In the genomic region with DNA sequence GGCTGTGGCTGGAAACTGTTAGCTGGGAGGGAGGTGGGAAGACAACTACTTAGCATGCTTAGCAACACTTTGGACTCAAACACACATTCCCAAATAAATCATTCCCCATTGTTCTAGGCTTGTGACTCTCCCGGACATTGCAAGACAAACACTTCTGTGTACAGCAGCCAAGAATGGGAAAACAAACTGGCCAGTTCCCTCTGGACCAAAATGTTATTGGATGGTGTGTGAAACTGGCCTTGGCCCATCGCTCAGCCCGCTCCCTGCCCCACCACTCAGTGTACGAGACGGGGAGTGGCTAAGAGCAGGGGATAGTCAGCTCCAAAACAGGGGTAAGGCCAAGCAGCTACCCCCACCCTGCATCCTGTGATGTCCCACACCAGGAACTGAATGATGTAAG, we compare ENCODE assay signal across 11 mouse cellular contexts. TPM values are rescaled to one million over a fixed set of nuclear protein-coding genes. Genes with fewer than 3 reads are reported as not detected.
DNase-seq lines count a peak whose midpoint lies in the region; ATAC-seq and TF ChIP-seq lines count a peak whose summit lies in the region.
"Had no signal": no experiment of that assay in that cellular context is flagged by ENCODE, and none has a peak within 500 bp of the region (broad histone marks: within the 10 kb centered on the region; RNA-seq: fewer than 3 reads in every experiment).

No protein-coding gene starts in this region.

- peak overlapping the region; percentile 64 for H3K27ac ChIP-seq in hindbrain, embryonic 13.5 days
- H3K27ac ChIP-seq in hindbrain, embryonic 11.5 days (ENCODE audit: low read depth, low read length): no peak overlapping the region
- H3K27ac ChIP-seq in brown adipose tissue, adult 24 weeks (replicated peaks; ENCODE audit: low read depth, low read length): peak overlapping the region; percentile 15; the same call in 1 of the 2 replicates
- H3K27ac ChIP-seq in heart, postnatal 0 days (ENCODE audit: low read depth): peak overlapping the region; percentile 35
- H3K27ac ChIP-seq: embryonic facial prominence, embryonic 13.5 days; liver, embryonic 13.5 days had no signal

- TF ChIP-seq EP300 in heart, postnatal 0 days (IDR thresholded peaks at IDR 0.05; ENCODE audit: low read depth): no peak

- DNase-seq in hindbrain, embryonic 11.5 days (ENCODE audit: low spot score): no peak
- DNase-seq in heart, postnatal 0 days (ENCODE audit: low spot score): no peak
- peak; percentile 35 to 77 for DNase-seq in layer of hippocampus, adult 18-20 months (ENCODE audit: low spot score in 2 of 2)
- DNase-seq in lung, postnatal 36 days: peak; percentile 87
- no peak for DNase-seq in thymus, postnatal 4 days
- DNase-seq: liver, embryonic 13.5 days had no signal

- WGBS in hindbrain, embryonic 13.5 days: 53% methylated on average over 5 of the region's 5 CpGs
- WGBS in hindbrain, embryonic 11.5 days: 71% methylated on average over 5 of the region's 5 CpGs
- WGBS in heart, postnatal 0 days: 45% methylated on average over 5 of the region's 5 CpGs

- no peak for TF ChIP-seq CTCF in heart, postnatal 0 days (IDR thresholded peaks at IDR 0.05; ENCODE audit: low read depth)

- H3K4me2 ChIP-seq in hindbrain, embryonic 13.5 days: no peak overlapping the region
- no peak overlapping the region for H3K4me2 ChIP-seq in hindbrain, embryonic 11.5 days (replicated peaks; ENCODE audit: low read depth, low read length)
- no peak overlapping the region for H3K4me2 ChIP-seq in heart, postnatal 0 days (ENCODE audit: low read depth, low read length)
- H3K4me2 ChIP-seq: embryonic facial prominence, embryonic 13.5 days; liver, embryonic 13.5 days had no signal

- H3K9me3 ChIP-seq in hindbrain, embryonic 13.5 days: peaks cover 6% of the 10 kb centered on the region; the same call in 1 of the 2 replicates
- H3K9me3 ChIP-seq in hindbrain, embryonic 11.5 days (ENCODE audit: control insufficient read depth, low read length): no peaks in the 10 kb centered on the region
- H3K9me3 ChIP-seq in heart, postnatal 0 days (replicated peaks; ENCODE audit: control insufficient read depth, low read length): no peaks in the 10 kb centered on the region
- H3K9me3 ChIP-seq: embryonic facial prominence, embryonic 13.5 days; liver, embryonic 13.5 days had no signal

- ATAC-seq in hindbrain, embryonic 13.5 days (ENCODE audit: low FRiP score): peak; percentile 81
- no peak for ATAC-seq in hindbrain, embryonic 11.5 days (ENCODE audit: low FRiP score)
- peak; percentile 36 for ATAC-seq in heart, postnatal 0 days (ENCODE audit: insufficient read depth, low read depth)
- ATAC-seq in inflammation-experienced regulatory T-cells, adult 6 months: no peak

- H3K9ac ChIP-seq in hindbrain, embryonic 13.5 days: no peak overlapping the region
- no peak overlapping the region for H3K9ac ChIP-seq in hindbrain, embryonic 11.5 days (ENCODE audit: low read depth, low read length)
- H3K9ac ChIP-seq in heart, postnatal 0 days (replicated peaks; ENCODE audit: low read depth, low read length): no peak overlapping the region
- H3K9ac ChIP-seq: embryonic facial prominence, embryonic 13.5 days; liver, embryonic 13.5 days had no signal

- no peaks in the 10 kb centered on the region for H3K27me3 ChIP-seq in hindbrain, embryonic 13.5 days
- H3K27me3 ChIP-seq in hindbrain, embryonic 11.5 days (ENCODE audit: control insufficient read depth, insufficient read depth, low read length): no peaks in the 10 kb centered on the region
- H3K27me3 ChIP-seq in heart, postnatal 0 days (ENCODE audit: control insufficient read depth, insufficient read depth, low read length): no peaks in the 10 kb centered on the region
- H3K27me3 ChIP-seq: embryonic facial prominence, embryonic 13.5 days; liver, embryonic 13.5 days had no signal

- H3K36me3 ChIP-seq in hindbrain, embryonic 13.5 days: no peaks in the 10 kb centered on the region
- no peaks in the 10 kb centered on the region for H3K36me3 ChIP-seq in hindbrain, embryonic 11.5 days (ENCODE audit: control insufficient read depth, insufficient read depth, low read length)
- no peaks in the 10 kb centered on the region for H3K36me3 ChIP-seq in heart, postnatal 0 days (replicated peaks; ENCODE audit: control insufficient read depth, insufficient read depth, low read length)
- H3K36me3 ChIP-seq: embryonic facial prominence, embryonic 13.5 days; G1E; liver, embryonic 13.5 days had no signal

- no peak overlapping the region for H3K4me3 ChIP-seq in hindbrain, embryonic 13.5 days
- H3K4me3 ChIP-seq in hindbrain, embryonic 11.5 days (ENCODE audit: low read depth, low read length): no peak overlapping the region
- H3K4me3 ChIP-seq in brown adipose tissue, adult 24 weeks (ENCODE audit: insufficient read depth, low read depth, low read length): no peak overlapping the region
- no peak overlapping the region for H3K4me3 ChIP-seq in heart, postnatal 0 days (ENCODE audit: low read depth, low read length)
- H3K4me3 ChIP-seq: embryonic facial prominence, embryonic 13.5 days; liver, embryonic 13.5 days had no signal

- H3K4me1 ChIP-seq in hindbrain, embryonic 13.5 days (replicated peaks): peaks cover 16% of the 10 kb centered on the region
- H3K4me1 ChIP-seq in hindbrain, embryonic 11.5 days (replicated peaks; ENCODE audit: control insufficient read depth, insufficient read depth, low read length): no peaks in the 10 kb centered on the region
- H3K4me1 ChIP-seq in brown adipose tissue, adult 24 weeks (ENCODE audit: control insufficient read depth, insufficient read depth, insufficient read length, low read length): peaks cover 3% of the 10 kb centered on the region; the same call in 1 of the 2 replicates
- peaks cover 10% of the 10 kb centered on the region; the same call in 1 of the 2 replicates for H3K4me1 ChIP-seq in heart, postnatal 0 days (ENCODE audit: control insufficient read depth, insufficient read depth)
- H3K4me1 ChIP-seq: liver, embryonic 13.5 days had no signal

RNA-seq across cellular contexts. Expression of gene Bdkrb2, which starts 36.2 kb away (rescaled TPM):
- 1.6 and 1.7 TPM in 2 replicates for polyA plus RNA-seq in hindbrain, embryonic 13.5 days (2015; fragmentation: Nextera tagmentation; extraction: Ambion mirVana)
- polyA plus RNA-seq in hindbrain, embryonic 11.5 days (2014; fragmentation: Nextera tagmentation; extraction: Ambion mirVana): 0.12 and 0.45 TPM in 2 replicates
- polyA plus RNA-seq in brown adipose tissue, adult 24 weeks (2012; ENCODE audit: insufficient read depth, insufficient read length, missing spikeins): not detected in 2 replicates
- total RNA-seq in heart, postnatal 0 days (2014; rRNA removed; ENCODE audit: low replicate concordance): 0.54 and 4.0 TPM in 2 replicates
- polyA plus RNA-seq in heart, postnatal 0 days (2015; fragmentation: Nextera tagmentation; extraction: Ambion mirVana): 0.60 and 0.71 TPM in 2 replicates
- total RNA-seq in layer of hippocampus, adult 18-20 months (2021): 1 to 10 TPM in 1 of 2 experiments, under 1 TPM in 1; 0.62 to 1.2 TPM
- polyA plus RNA-seq in inflammation-experienced regulatory T-cells, adult 6 months (2017; shearing (Covaris generic)): not detected
- polyA plus RNA-seq: liver, embryonic 13.5 days had no signal

Comparison
In these comparisons a context has a peak if more than half of its experiments do, and no peak if none do; other contexts are left out.
1. ATAC-seq: peak in hindbrain, embryonic 13.5 days (single experiment) and heart, postnatal 0 days (single experiment); none in hindbrain, embryonic 11.5 days (single experiment) and inflammation-experienced regulatory T-cells, adult 6 months (single experiment).
2. DNase-seq: peak in layer of hippocampus, adult 18-20 months (2 of 2) and lung, postnatal 36 days (single experiment); none in hindbrain, embryonic 11.5 days (single experiment), heart, postnatal 0 days (single experiment) and thymus, postnatal 4 days (single experiment).